Mouse (Mus musculus) R1 (cell line): ENCODE results near the gene Rnf40.
A peak's percentile ranks its signal among the peaks of the same experiment; 100 is the strongest.

ENCODE experiments used
- DNase-seq: peaks from one replicate; pipeline ENCODE4 v3.0.0-alpha.2; 2018; ENCODE audit warnings: low read depth, low spot score

Gene Rnf40

DNA sequence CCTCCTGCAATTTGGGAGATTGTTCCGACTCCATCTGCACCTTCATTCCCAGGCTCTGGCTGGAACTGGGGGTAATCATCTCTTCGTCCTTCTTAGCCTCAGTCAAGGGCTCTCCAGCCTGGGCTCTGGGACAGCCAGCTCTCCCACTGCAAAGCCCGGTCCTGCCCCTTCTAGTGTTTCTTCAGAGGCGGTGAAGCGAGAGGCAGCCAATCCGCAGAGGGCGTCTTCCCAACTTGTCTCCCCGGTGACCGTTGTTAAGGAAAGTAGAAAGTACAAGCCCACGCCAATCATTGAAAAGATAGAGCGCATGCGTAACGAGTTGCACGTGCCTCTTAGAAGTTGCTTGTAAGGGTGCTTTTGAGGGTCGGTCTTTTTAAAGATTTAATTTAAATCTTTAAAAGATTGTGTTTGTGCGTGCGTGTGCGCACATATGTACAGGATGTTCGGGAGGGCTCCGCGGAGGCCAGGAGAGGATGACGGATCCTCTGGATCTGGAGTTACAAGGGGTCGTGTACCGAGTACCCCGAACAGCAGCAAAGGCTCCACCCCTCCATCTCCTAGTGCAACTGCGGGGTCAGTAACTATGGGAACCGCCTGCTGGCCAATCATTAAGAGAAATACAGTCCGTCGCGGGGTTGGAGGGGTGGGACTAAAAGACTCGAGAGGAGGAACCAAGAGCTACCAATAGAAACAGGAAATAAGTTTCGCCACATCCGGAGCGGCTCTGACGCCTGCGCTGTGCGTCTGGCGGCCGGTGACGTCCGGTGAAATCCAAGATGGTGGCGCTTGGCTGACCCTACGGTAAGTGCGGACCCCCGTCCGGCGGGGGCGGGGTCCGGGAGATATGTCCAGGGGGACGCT, at the start of gene Rnf40, which contains the start of gene Ccdc189:
Rnf40 (plus strand) TSS at position 757 of the 861 bp plus-strand sequence.
Ccdc189 (minus strand) TSS at position 585 of the 861 bp plus-strand sequence.
- peak; percentile 100 for DNase-seq

DNA sequence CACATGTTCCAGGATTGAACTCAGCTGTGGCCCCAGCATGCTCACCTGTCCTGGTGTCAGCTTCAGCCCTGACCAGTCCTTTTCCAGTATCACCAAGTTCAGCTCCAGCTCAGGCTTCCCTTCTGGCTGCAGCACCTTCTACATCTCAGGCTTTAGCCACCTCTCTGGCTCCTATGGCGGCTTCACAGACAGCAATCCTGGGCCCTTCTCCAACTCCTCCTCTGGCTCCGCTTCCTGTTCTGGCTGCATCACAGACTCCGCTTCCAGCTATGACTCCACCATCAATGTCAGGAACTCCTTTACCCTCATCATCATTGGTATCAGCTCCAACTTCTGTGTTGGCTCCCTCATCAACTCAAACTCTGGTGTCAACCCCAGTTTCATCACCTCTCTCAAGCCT, 46.9 kb upstream of the Rnf40 start:
- DNase-seq: no peak

DNA sequence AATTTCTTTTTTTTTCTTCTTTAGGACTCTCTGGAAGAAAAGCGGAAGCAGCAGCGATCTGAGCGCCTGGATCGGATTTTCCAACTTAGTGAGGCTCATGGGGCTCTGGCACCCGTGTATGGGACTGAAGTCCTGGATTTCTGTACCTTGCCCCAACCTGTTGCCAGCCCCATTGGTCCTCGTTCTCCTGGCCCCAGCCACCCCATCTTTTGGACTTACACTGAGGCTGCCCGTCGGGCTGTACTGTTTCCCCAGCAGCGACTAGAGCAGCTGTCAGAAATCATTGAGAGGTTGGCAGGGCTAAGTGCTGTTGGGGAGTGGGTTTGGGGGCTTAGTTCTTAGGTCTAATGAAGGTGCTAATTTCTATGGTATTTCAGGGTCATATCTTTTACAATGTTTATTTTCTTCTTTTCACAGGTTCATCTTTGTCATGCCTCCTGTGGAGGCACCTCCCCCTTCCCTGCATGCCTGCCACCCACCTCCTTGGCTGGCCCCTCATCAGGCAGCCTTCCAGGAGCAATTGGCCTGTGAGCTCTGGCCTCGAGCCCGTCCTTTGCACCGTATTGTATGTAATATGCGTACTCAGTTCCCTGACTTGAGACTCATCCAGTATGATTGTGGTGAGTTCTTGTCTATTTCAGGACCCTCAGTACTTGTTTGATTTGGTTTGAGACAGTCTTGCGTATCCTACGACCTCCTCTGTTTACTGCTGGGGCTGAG, 39.3 kb upstream of the Rnf40 start:
- no peak for DNase-seq

- no peak for DNase-seq
Observed at GRCm38 (mm10) chr7:127551558-127551957, 37.0 kb upstream of the Rnf40 start.

- peak; percentile 45 for DNase-seq
Observed at GRCm38 (mm10) chr7:127560580-127560979, 28.0 kb upstream of the Rnf40 start.

DNA sequence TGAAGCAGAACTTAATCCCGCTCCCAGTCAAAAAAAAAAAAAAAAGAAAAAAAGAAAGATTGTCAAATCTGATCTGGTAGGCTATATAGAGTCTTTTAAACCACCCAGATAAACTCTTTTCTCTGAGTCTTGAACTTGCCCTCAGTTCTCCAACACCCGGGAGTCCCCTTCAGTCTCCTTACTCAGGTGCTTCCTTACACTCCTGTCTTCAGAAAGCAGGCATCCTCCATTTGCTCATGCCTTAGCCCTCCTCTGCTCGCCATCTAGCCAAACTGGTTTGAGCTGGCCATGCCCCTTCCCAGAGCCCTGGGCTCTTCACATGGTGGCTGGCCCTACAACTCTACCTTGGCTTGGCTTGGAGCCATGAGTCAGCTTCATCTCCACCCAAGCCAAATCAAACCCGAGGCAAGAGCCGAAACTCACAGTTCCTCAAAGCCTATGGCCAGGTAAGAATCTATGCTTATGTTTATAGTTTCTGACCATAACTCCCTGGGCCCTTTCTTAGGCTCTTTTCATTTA, 27.2 kb upstream of the Rnf40 start, which contains the start of gene Tmem265:
Tmem265 (plus strand) TSS at position 51 of the 519 bp plus-strand sequence.
- no peak for DNase-seq

GRCm38 (mm10) chr7:127564381-127565150, 24.0 kb upstream of the Rnf40 start:
- no peak for DNase-seq

DNA sequence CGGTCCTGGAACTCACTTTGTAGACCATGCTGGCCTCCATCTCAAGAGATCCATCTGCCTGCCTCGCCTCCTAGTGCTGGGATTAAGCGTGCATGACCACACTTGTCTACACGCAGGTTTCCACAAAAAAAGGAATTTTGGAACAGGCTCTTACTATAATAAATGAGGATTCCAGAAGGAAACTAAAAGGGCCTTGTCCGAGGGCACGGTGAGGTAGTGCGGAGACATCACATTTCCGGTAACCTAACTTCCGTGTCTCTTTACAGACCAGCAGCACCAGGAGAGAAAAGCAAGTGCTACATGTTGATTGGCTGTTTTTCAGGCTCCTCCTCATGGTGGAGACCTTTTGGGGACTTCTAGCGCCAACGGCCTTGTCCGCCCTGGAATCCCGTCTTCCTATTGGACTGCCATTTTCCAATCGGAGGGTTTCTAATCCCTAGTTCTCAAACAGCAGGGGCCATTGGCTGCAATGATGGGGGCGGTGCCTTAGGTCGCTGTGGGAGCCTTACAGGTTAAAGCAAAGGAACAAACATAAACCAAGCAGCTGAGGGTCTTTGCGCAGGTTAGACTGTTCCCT, 15.6 kb upstream of the Rnf40 start, which contains the start of gene Phkg2:
Phkg2 (plus strand) TSS at position 446 of the 577 bp plus-strand sequence.
- DNase-seq: peak; percentile 100

DNA sequence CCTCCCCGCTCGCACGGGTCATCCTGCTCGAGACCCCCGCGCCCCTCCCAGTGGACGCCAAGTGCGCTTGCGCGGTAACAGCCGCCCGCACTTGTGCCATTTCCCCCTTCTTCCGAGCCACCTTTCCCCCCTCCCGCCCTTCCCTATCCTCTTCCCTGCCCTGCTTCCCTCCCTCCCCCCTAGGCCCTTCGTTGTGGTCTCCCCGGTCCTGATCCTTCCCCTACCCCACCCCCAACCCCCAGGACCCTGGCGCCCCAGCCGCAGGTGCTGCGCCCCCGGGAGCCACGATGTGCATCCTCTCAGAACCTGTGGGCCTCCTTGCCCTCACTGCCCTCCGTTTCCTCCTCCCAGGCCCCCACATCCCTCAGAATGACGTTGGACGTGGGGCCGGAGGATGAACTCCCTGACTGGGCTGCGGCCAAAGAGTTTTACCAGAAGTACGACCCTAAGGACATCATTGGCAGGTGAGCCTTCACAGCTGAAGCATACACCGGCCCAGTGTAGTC, 15.0 kb upstream of the Rnf40 start:
- DNase-seq: no peak

GRCm38 (mm10) chr7:127574115-127574514, 14.5 kb upstream of the Rnf40 start:
- DNase-seq: no peak

- DNase-seq: no peak
Observed at GRCm38 (mm10) chr7:127583260-127583659, 5.3 kb upstream of the Rnf40 start.

- peak; percentile 21 for DNase-seq
Observed at GRCm38 (mm10) chr7:127585031-127585430, 3.5 kb upstream of the Rnf40 start.

GRCm38 (mm10) chr7:127586149-127586548, 2.4 kb upstream of the Rnf40 start:
- no peak for DNase-seq

- DNase-seq: no peak
Observed at GRCm38 (mm10) chr7:127587196-127587595, 1.4 kb upstream of the Rnf40 start.

DNA sequence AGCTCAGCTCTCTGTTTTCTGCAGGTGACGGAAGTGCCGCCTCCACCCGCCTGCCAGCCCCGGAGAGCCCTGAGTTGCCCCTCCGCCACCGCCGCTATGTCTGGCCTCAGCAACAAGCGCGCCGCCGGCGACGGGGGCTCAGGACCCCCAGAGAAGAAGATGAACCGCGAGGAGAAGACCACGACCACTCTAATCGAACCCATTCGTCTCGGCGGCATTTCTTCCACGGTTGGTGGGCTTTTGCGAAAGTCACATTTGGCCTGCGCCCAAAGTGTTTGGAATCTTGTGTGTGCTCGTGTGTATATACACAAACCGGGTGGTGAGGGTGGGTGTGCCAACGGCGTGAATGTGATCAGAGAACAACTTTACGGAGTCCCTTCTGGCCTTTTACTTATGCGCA, 334 bp downstream of the Rnf40 start:
- DNase-seq: peak; percentile 27

GRCm38 (mm10) chr7:127589637-127590036, 1.1 kb downstream of the Rnf40 start:
- no peak for DNase-seq

GRCm38 (mm10) chr7:127591108-127591507, 2.5 kb downstream of the Rnf40 start:
- DNase-seq: no peak

DNA sequence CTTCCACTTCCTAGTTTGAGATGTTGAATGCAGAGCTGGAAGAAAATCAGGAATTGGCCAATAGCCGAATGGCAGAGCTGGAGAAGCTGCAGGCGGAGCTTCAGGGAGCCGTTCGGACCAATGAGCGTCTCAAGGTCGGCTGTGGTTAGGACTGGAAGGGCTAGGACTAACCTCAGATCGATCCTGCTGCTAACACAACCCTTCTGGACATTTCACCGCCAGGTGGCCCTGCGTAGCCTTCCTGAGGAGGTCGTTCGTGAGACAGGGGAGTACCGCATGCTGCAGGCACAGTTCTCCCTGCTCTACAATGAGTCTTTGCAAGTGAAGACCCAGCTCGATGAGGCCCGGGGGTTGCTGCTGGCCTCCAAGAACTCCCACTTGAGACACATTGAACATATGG, 4.0 kb downstream of the Rnf40 start:
- DNase-seq: peak; percentile 87

DNA sequence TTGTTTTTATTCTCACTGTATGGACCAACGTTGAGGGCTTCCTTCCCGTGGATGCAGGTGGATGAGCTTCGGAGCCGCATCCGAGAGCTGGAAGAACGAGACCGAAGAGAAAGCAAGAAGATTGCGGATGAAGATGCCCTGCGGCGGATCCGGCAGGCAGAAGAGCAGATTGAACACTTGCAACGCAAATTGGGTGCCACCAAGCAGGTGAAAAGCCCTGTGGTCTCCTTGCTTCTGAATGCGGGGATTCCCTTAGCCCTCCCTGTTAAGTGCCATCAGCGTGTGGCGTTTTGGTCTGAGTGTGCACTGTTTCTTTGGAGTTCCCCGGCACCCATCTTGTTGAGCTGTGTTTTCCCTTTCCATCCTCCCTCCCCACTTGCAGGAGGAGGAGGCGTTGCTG, 8.2 kb downstream of the Rnf40 start:
- no peak for DNase-seq

DNA sequence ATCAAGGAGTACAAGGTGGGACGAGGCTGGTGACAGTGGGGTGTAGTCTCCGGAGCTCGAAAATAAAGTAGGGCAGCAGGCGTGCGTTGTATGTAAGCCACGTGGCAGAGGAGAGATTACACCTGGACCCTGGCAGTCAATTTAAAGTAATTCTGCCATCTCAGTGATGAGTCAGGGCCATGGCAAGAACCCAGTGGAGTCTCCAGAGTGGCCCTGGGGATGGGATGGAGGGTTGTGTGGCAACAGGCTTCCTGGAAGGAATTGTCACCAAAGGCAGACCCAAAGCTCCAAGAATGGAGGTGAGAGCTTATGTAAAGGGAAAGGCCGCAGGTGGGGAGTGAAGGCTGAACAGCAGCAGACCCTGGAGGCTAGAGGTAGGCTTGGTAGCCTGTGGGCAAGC, 12.0 kb downstream of the Rnf40 start:
- no peak for DNase-seq

DNA sequence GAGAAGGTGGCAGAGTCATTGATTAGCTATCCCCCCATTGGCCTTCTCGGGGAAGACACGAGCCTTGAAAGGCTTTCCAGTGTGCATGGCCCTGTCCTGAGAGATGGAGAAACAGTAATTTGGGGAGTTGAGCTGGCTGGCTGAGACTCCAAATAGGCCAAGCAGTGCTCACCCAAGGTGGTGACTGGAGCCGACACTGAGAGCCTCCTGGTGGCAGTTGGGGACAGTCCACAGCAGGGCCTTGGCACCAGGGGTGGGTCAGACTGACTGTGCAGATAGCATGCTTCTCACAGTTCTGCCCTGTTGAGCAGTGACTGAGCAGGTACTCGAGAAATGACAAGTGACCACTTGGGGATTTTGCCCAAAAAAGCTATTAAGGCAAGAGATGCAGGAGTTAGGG, 13.2 kb downstream of the Rnf40 start:
- DNase-seq: no peak
